Comparison of ENCODE assay signal across 22 mouse cellular contexts in genomic region chr19:47627450-47627849, GRCm38 (mm10). TPM values are rescaled to one million over a fixed set of nuclear protein-coding genes. Genes with fewer than 3 reads are reported as not detected.
DNase-seq lines count a peak whose midpoint lies in the region; ATAC-seq and TF ChIP-seq lines count a peak whose summit lies in the region.
"Had no signal": no experiment of that assay in that cellular context is flagged by ENCODE, and none has a peak within 500 bp of the region (broad histone marks: within the 10 kb centered on the region; RNA-seq: fewer than 3 reads in every experiment).

No protein-coding gene starts in this region.

- ATAC-seq in frontal cortex, adult (ENCODE audit: low TSS enrichment) = peak; percentile 86
- ATAC-seq: forebrain, embryonic 13.5 days; inflammation-experienced regulatory T-cells, adult 6 months had no signal

- H3K27ac ChIP-seq in gastrocnemius, adult 2 months = no peak overlapping the region
- H3K27ac ChIP-seq: embryonic facial prominence, embryonic 12.5 days; forebrain, embryonic 13.5 days; stomach, postnatal 0 days had no signal

- intact Hi-C loops in gastrocnemius, adult 2 months (cut with DNase I) = no loop called here

- DNase-seq in frontal cortex, postnatal 25 days (ENCODE audit: low spot score in 2 of 2) = no peak
- DNase-seq in left cerebral cortex, adult 18-20 months (ENCODE audit: low spot score in 2 of 2) = peak; percentile 22 to 44
- no peak for DNase-seq in left cerebral cortex, adult 11 months (ENCODE audit: low spot score)
- DNase-seq in right cerebral cortex, postnatal 36 days (ENCODE audit: low spot score in 2 of 2) = peak; percentile 41 to 52
- no peak for DNase-seq in right cerebral cortex, postnatal 25 days
- no peak for DNase-seq in gastrocnemius, adult 2 months
- DNase-seq in ovary, postnatal 14 days (ENCODE audit: low spot score) = no peak
- DNase-seq: adrenal gland, adult 2 months; cerebellum, adult 11 months; cerebellum, postnatal 10 days; heart, postnatal 14 days; kidney, adult 2 months; kidney, postnatal 14 days; lung, adult 18-20 months had no signal

- no peak for TF ChIP-seq CTCF in gastrocnemius, adult 2 months (IDR thresholded peaks at IDR 0.05)

- H3K4me3 ChIP-seq in gastrocnemius, adult 2 months = no peak overlapping the region
- H3K4me3 ChIP-seq: embryonic facial prominence, embryonic 12.5 days; erythroblast, embryonic 14.5 days; forebrain, embryonic 13.5 days; heart, embryonic 12.5 days; megakaryocyte, embryonic 14.5 days had no signal

RNA-seq across cellular contexts. Expression of gene Slk, which starts 48.0 kb away (rescaled TPM):
- 10 to 100 TPM; 51.2 to 57.1 TPM for total RNA-seq in left cerebral cortex, adult 18-20 months (2021)
- 10 to 100 TPM; 36.1 to 37.7 TPM for total RNA-seq in gastrocnemius, adult 2 months (2021)

Comparison
In these comparisons a context has a peak if more than half of its experiments do, and no peak if none do; other contexts are left out.
1. DNase-seq: peak in left cerebral cortex, adult 18-20 months (2 of 2) and right cerebral cortex, postnatal 36 days (2 of 2); none in frontal cortex, postnatal 25 days (0 of 2), left cerebral cortex, adult 11 months (single experiment), right cerebral cortex, postnatal 25 days (single experiment), gastrocnemius, adult 2 months (single experiment) and ovary, postnatal 14 days (single experiment).